Mouse (Mus musculus): Measurements from ENCODE around the gene Lck.
A peak's percentile ranks its signal among the peaks of the same experiment; 100 is the strongest.
"Not testable (repeated sequence)": the region's sequence is repeated elsewhere in the genome, so short reads cannot be mapped to it uniquely, and the experiment has no call there.

The Lck gene

DNA sequence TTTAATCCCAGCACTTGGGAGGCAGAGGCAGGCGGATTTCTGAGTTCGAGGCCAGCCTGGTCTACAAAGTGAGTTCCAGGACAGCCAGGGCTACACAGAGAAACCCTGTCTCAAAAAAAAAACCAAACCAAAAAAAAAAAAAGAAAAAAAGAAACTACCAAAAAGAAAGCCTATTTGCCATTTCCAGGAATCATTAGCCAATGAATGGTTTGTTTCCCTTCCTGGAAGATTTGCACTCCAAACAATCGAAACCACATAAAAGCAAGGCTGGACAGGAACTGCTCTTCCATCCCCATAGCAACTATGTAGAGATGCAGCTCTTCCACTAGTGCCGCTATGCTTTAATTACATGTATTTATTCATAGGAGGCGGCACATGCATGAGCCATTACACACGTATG, 18.9 kb downstream of the Lck start:
- DNase-seq (ENCODE audit: low spot score): not testable (repeated sequence)

GRCm38 (mm10) chr4:129550295-129550694, 23.1 kb downstream of the Lck start:
- no peak for DNase-seq (ENCODE audit: low spot score)

DNA sequence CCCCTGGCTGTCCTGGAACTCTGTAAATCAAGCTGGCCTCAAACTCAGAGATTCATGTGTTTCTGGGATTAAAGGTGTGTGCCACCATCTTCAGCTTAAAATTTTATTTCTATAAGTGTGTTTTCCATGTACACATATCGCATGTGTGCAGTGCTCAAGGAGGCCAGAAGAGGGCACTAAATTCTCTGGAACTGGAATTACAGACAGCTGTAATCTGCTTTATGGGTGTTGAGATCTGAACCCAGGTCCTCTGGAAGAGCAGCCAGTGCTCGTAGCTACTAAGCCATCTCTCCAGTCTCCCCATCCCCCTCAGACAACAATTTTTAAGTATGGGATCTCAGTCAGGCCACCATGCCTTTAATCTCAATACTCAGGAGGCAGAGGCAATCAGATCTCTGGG, 24.1 kb downstream of the Lck start:
- no peak for DNase-seq (ENCODE audit: low spot score)

DNA sequence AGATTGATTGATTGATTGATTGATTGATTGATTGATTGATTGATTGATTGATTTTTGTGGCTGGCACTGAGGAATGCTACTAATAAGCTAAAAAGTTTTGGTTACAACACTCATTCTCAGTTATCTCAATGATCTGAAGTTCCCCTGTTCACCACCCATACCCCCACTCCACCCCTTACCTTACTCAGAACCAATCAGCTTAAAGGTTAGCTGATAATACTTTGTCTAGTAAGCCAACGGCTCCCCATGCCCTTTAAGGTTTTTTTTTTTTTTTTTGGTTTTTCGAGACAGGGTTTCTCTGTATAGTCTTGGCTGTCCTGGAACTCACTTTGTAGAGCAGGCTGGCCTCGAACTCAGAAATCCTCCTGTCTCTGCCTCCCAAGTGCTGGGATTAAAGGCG, 25.8 kb downstream of the Lck start:
- not testable (repeated sequence) for DNase-seq (ENCODE audit: low spot score)

- no peak for DNase-seq (ENCODE audit: low spot score)
Observed at GRCm38 (mm10) chr4:129544106-129544505, 29.3 kb downstream of the Lck start.

DNA sequence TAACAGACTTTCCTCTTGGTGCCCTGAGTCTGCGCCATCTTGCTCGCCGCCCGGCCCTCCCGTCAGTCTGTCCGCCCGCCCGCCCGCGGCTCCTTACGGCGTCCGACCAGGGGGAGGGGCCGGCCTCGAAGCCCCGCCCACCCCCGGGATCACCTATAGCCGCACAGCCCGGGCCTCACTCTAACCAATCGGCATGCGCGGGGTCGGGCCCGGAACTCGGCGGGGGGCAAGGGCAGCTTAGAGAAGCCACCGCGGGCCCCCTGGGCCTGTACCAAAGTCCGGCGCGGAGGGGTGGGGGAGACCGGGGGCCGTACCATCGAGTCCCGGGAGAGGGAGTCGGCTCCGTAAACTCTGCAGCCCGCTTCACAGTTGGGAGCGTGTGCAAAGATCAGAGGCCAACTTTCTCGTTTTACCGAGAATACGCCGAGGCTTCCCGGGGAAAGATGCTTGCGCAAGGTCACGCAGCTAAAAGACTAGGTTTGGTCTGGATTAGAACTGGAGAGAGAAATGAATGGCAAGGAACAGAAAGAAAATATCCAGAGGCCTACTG, 30.8 kb downstream of the Lck start, which contains the start of gene Hdac1:
Hdac1 (minus strand) TSS at position 122 of the 550 bp plus-strand sequence.
- DNase-seq (ENCODE audit: low spot score): peak; percentile 94

DNA sequence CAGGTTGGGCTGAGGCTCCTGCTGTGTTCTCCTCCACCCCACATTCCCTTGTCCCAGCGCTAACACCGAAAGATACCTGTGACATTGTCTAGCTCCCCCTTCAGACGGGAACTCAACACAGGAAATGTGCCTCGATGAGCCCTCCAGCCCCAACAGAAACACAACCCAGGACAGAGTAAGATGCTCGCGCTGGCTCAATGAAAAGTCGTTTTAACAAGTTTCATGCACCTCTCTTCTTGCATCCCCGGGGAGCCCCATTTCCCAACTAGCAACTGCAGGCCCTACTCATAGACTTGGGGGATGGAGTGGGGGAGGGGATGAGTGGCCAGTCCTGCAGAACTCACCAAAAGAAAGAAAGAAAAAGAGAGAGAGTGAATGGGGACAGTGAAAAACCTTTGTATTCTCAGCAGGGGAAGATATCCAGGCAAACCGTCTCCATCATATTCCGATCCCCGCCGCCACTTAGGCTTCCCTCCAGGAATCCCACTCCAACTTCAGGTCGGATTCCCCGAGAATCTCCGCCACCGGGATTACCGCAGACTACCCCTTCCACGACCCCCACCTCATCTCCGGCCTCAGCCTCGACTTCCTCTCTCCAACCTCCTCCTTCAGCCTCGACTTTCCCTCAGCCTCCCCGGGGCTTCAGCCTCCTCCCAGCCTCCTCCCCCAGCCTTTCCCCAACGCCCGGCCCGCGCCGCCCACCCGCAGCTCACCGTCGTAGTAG, 31.4 kb downstream of the Lck start:
- DNase-seq (ENCODE audit: low spot score): no peak

- DNase-seq (ENCODE audit: low spot score): no peak
Observed at GRCm38 (mm10) chr4:129540012-129540411, 33.4 kb downstream of the Lck start.

DNA sequence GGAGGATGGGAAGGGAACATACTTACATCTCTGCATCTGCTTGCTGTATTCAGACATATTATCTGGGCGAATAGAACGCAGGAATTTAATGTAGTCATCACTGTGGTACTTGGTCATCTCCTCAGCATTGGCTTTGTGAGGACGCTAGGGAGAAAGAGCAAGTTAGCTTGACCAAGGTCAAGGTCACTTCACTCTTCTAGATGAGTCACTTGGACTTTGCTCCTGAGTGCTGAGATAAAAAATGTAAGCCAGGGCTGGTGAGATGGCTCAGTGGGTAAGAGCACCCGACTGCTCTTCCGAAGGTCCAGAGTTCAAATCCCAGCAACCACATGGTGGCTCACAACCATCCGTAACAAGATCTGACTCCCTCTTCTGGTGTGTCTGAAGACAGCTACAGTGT, 44.5 kb downstream of the Lck start:
- not testable (repeated sequence) for DNase-seq (ENCODE audit: low spot score)

GRCm38 (mm10) chr4:129525889-129526288, 47.6 kb downstream of the Lck start:
- no peak for DNase-seq (ENCODE audit: low spot score)

- no peak for DNase-seq (ENCODE audit: low spot score)
Observed at GRCm38 (mm10) chr4:129525338-129525737, 48.1 kb downstream of the Lck start.

GRCm38 (mm10) chr4:129518519-129518918, 54.9 kb downstream of the Lck start:
- DNase-seq (ENCODE audit: low spot score): no peak

DNA sequence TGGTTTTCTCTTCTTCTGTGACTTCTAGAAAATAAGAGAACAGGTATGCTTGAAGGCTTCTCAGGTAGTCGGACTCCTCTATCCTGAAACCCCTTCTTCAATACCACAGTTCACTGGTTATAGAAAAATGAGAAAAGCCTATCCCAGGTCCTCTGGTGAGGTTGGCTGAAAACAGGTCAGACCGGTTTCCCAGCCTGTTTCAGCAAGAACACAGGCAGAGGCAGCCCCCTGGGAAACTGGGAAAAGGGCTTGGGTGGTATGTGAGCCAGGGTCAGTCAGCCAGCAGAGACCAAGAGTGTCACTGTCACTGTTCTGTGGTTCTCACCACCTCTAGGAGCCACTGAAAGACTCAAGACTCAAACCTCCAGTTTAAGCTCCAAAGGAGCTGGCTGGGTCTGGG, 56.5 kb downstream of the Lck start:
- no peak for DNase-seq (ENCODE audit: low spot score)

DNA sequence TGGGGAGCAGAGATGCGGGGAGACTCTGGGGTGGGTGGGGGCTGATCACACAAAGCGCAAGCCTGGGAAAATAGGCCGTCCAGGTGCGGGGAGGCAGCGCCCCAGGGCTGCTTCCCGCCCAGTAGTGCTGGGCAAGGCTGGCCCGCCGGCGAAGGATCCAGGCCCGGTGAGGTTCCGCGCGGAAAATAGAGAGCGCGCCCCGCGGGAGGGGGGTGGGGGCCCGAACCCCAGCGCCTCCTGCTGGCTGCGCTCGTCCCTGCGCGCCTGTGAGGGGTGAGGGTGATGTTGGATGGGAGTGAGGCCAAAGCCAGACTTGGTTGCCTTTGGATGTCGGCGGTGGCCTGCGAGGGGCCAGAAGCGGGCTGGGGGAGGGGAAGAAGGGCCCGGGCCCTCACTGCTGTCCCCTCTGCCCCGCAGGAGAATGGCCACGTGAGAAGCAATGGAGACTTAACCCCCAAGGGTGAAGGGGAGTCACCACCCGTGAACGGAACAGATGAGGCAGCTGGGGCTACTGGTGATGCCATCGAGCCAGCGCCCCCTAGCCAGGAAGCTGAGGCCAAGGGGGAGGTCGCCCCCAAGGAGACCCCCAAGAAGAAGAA, 59.0 kb downstream of the Lck start:
- no peak for DNase-seq (ENCODE audit: low spot score)

DNA sequence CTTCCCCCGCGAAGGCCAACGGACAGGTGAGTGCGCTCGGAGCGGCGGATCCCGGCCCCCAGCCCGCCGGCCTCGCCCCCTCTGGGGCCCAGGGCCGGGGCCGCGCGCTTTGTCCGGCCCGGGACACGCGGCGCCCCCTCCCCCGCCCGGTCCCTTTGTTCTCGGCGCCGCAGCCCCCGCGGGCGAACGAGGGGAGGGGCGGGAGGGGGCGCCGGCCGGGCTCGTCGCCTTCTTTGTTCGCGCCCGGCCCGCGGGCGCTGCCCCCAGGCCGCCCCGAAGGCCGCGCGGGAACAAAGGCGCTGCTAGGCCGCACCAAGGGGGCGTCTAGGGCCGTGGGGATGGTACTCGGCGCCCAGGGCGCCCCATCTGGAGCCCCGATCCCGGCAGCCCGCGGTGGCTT, 59.5 kb downstream of the Lck start:
- no peak for DNase-seq (ENCODE audit: low spot score)

DNA sequence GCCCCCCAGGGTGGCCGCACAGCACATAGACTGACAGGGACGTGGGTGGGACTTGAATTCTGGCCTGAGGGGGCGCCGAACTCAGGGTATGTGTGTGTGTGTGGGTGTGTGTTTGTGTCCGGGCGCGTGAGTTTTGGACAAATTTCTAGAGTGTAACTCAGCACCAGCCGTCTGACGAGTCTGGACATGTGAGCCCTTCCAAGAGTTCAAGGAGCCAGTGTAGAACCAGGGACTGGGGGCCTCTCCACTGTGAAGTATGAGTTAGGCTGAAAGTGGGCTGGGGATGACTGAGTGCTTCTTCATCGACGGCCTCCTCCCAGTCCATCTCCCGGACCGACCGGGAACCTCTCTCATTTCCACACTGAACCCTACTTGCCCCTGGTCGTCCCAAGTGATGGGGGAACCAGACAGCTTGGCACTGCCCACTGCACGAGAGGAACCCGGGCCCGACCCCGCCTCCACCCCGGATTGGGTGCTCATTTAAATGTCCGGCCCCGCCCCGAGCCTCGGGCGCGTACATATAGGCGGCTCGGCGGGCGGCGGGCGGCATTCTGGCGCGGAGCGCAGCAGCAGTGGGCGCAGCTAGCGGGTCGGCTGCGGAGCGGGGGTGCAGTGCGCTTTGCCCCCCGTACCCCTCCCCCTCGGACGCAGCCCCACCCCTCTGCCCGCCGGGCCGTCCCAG, 60.2 kb downstream of the Lck start, which contains the start of gene Marcksl1:
Marcksl1 (plus strand) TSS at position 496 of the 682 bp plus-strand sequence.
- DNase-seq (ENCODE audit: low spot score): peak; percentile 69

DNA sequence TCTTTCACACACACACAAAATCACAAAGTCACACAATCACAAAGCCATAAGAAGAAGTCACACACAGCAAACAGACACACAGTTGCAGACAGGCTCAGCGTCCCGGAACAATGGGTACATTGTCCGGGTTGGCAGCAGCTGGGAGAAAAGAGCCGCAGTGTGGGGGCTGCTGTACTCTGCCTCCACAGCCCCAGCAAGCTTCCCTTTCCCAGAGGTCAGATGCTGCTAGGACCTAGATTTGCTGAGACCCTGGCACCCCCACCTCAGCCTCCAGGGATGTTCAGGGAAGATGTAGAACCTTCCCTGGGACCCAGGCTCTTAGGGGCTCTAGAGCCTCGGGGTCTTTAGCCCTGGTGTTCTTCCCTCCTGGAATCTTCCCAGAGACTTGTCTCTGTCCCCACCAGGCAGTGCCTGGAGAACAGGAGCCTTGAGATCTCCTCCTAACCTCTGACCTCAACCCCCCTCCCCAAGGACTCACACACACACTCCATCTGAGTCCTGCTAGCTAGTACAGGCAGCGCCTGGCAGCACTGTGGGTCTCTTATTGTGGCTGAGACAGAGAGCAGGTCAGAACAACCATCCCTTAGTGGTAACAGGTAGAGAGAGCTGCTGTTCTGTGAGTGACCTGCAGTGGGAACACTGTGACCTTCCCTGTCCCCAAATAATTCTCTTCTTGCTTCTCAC, 61.9 kb downstream of the Lck start:
- DNase-seq (ENCODE audit: low spot score): no peak

DNA sequence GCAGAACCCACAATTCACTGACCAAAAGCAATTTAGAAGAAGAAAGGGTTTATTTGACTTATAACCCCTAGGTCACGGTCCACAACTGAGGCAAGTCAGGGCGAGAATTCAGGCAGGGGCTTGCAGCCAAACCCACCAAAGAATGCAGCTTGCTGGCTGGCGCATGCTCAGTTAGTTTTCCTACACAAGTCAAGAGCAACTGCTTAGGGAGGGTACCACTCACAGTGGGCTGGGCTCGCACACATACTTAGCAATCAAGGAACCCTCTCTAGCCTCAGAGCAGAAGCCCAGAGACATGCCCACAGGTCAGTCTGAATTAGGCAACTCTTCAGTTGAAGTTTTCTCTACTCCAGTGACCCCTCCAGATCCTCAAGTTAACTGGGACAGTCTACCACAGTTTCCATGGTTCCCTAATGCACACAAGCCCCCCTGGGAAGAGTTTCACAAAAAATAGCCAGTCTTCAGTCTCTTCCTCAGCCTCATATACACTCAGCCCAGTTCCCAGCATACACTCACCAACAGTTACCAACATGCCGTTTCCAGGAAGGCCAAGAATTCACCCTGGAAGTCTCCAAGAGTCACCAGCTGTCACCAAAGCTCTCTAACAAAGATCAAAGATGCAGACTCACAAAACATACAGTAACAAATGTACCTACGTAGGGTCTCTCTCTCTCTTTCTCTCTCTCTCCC, 62.6 kb downstream of the Lck start:
- no peak for DNase-seq (ENCODE audit: low spot score)

DNA sequence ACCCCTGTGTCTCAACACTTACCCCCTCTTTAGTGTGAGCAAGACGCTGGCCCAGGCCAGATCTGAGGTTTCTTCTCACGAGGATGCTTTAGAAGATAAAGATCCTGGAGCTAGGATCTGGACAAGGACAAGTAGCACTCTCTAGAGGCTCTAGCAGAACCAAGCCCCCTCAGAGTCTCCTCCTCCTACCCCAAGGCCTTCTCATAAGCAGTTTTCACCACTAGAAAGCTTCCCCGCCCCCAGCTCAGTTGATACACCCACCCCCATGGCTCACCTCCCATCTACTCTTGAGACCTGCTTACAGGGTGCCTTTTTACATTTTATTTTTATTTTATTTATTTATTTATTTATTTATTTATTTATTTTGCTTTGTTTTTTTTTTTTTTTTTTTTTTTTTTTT, 63.8 kb downstream of the Lck start:
- DNase-seq (ENCODE audit: low spot score): no peak

DNA sequence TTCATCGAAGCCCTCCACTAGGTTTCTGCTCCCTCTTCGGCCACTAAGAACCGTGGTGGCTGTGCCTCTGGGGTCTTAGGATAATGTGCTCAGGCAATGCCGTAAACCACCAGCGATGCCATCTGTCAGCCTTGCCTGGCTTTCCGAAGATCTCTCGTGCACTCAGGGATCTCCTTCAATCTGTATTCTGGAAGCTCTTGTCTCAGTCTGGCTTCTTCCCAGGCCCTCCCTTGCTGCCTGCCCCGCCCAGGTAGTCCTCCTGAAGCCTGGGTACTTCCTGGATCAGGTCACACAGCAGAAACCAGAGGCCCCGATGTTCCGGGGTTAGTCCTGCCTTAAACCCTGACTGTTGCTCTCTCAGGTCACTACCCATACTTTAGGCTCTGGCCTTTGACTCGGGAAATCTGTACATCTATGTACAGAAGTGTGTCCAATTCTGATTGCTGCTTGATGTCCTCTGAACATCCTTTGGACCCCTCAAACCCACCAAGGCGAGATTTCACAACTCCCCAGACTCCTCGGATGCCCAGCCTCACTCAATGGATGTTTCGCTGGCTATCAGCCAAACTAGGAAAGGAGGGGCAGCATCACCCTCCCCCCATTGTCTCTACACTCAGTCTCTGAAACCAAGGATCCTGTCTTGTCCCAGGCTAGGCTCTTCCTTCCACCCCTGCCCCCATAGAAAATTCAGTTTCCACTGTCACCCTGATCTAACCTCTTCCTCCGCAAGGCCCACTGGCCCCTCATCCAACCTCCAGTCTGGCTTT, 64.4 kb downstream of the Lck start:
- DNase-seq (ENCODE audit: low spot score): no peak

GRCm38 (mm10) chr4:129508237-129508515, 65.3 kb downstream of the Lck start:
- no peak for DNase-seq (ENCODE audit: low spot score)
